Mouse (Mus musculus) C2C12 (cell line): ENCODE data around the gene Sae1. TPM values are rescaled to one million over a fixed set of nuclear protein-coding genes. Genes with fewer than 3 reads are reported as not detected.

Experiments
- H3K27me3 ChIP-seq: one replicate; pipeline ENCODE4 v1.6.1; 2011; ENCODE audit not compliant: control insufficient read depth, insufficient read depth, insufficient read length
- H3K36me3 ChIP-seq: one replicate; pipeline ENCODE4 v1.6.1; 2011; ENCODE audit not compliant: control insufficient read depth, insufficient read depth
- H3K4me3 ChIP-seq: one replicate; pipeline ENCODE4 v1.5.1; 2011; ENCODE audit warnings: mild to moderate bottlenecking, control low read depth; ENCODE audit not compliant: poor library complexity, insufficient read depth, severe bottlenecking
- H3K79me2 ChIP-seq: one replicate; pipeline ENCODE4 v1.6.1; 2011; ENCODE audit not compliant: control insufficient read depth, insufficient read depth
- H3K79me3 ChIP-seq: one replicate; pipeline ENCODE4 v1.6.1; 2011; ENCODE audit warnings: low read depth, control low read depth
- H3ac ChIP-seq: one replicate; pipeline ENCODE3; 2011; ENCODE audit warnings: low read depth; ENCODE audit not compliant: control insufficient read depth, insufficient read length
- CEBPB ChIP-seq: IDR thresholded peaks from one replicate; pipeline ENCODE4 v1.6.1; 2011; ENCODE audit warnings: low read depth, mild to moderate bottlenecking, control low read depth, moderate library complexity
- CTCF ChIP-seq: IDR thresholded peaks from one replicate; pipeline ENCODE4 v1.5.1; 2011; ENCODE audit not compliant: control insufficient read depth, insufficient read depth, insufficient read length
- FOSL1 ChIP-seq: IDR thresholded peaks from one replicate; pipeline ENCODE4 v1.8.0; 2011; ENCODE audit warnings: mild to moderate bottlenecking, low read length; ENCODE audit not compliant: poor library complexity, insufficient read depth, severe bottlenecking
- MAX ChIP-seq: IDR thresholded peaks from one replicate; pipeline ENCODE4 v1.6.1; 2011; ENCODE audit warnings: mild to moderate bottlenecking, control low read depth
- MYOD1 ChIP-seq: IDR thresholded peaks from one replicate; pipeline ENCODE4 v1.6.1; 2011; ENCODE audit warnings: low read depth; ENCODE audit not compliant: control insufficient read depth, insufficient read length
- MYOG ChIP-seq: IDR thresholded peaks from one replicate; pipeline ENCODE4 v1.6.1; 2011; ENCODE audit not compliant: control insufficient read depth, insufficient read length; ENCODE audit errors: extremely low read depth
- USF1 ChIP-seq: IDR thresholded peaks from one replicate; pipeline ENCODE4 v1.6.1; 2011; ENCODE audit warnings: low read depth, mild to moderate bottlenecking, control low read depth, moderate library complexity
- polyA plus RNA-seq: library from polyadenylated mRNA; unstranded; fragments of >200 nt; fragmentation: generic; extraction: Trizol; gene quantifications from one replicate; pipeline ENCODE4 v1.2.1, GENCODE M21; 2012; ENCODE audit warnings: missing spikeins

Sae1 gene
- polyA plus RNA-seq, 1 experiment: 218 TPM

- Histone ChIP-seq H3ac (no peak overlapping the region), H3K79me2 (no peaks in the 10 kb centered on the region), H3K36me3 (no peaks in the 10 kb centered on the region), H3K27me3 (no peaks in the 10 kb centered on the region), H3K79me3 (no peaks in the 10 kb centered on the region), H3K4me3 (no peak overlapping the region)
- no peak for TF ChIP-seq CEBPB
Observed at GRCm38 (mm10) chr7:16319216-16319615, 68.4 kb downstream of the Sae1 start.

DNA sequence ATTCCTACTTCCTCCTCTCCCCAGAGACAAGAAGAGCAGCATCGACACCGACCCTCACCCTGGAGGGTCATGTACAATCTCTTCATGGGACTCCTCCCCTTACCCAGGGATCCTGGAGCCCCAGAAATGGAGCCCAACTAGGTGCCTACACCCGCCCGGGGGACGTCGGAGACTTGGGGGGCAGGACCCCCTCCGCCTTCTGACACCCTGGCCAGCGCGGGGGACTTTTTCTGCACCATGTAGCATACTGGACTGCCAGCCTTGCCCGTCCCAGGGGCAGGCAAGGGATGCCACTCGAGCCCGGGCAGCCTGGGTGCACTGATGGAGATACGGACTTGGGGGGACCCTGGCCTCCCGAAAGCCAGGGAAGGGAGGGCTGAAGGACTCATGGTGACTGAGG lies 70.5 kb downstream of the Sae1 start:
- H3K36me3 ChIP-seq: no peaks in the 10 kb centered on the region
- TF ChIP-seq CEBPB (no peak), USF1 (no peak), MYOD1 (no peak), MYOG (no peak), FOSL1 (no peak), CTCF (no peak), MAX (no peak)
- no peaks in the 10 kb centered on the region for H3K27me3 ChIP-seq
- peaks cover 1% of the 10 kb centered on the region for H3K79me2 ChIP-seq
- no peaks in the 10 kb centered on the region for H3K79me3 ChIP-seq
- no peak overlapping the region for H3K4me3 ChIP-seq
- H3ac ChIP-seq: no peak overlapping the region

GRCm38 (mm10) chr7:16315222-16315759 lies 72.3 kb downstream of the Sae1 start:
- H3K79me3 ChIP-seq: no peaks in the 10 kb centered on the region
- H3ac ChIP-seq: no peak overlapping the region
- H3K36me3 ChIP-seq: no peaks in the 10 kb centered on the region
- H3K4me3 ChIP-seq: no peak overlapping the region
- H3K27me3 ChIP-seq: no peaks in the 10 kb centered on the region
- peaks cover 11% of the 10 kb centered on the region for H3K79me2 ChIP-seq
- TF ChIP-seq FOSL1: no peak
- TF ChIP-seq MAX: no peak
- no peak for TF ChIP-seq CTCF
- no peak for TF ChIP-seq MYOG
- TF ChIP-seq USF1: no peak
- no peak for TF ChIP-seq MYOD1
- TF ChIP-seq CEBPB: no peak

GRCm38 (mm10) chr7:16314221-16314775 lies 73.3 kb downstream of the Sae1 start:
- H3K36me3 ChIP-seq: no peaks in the 10 kb centered on the region
- H3K79me3 ChIP-seq: no peaks in the 10 kb centered on the region
- H3K4me3 ChIP-seq: no peak overlapping the region
- peak overlapping the region; percentile 52 for H3ac ChIP-seq
- H3K79me2 ChIP-seq: peaks cover 11% of the 10 kb centered on the region
- no peaks in the 10 kb centered on the region for H3K27me3 ChIP-seq
- TF ChIP-seq FOSL1: no peak
- TF ChIP-seq MYOD1: no peak
- TF ChIP-seq USF1: no peak
- TF ChIP-seq MAX: no peak
- TF ChIP-seq MYOG: no peak
- no peak for TF ChIP-seq CEBPB
- no peak for TF ChIP-seq CTCF

DNA sequence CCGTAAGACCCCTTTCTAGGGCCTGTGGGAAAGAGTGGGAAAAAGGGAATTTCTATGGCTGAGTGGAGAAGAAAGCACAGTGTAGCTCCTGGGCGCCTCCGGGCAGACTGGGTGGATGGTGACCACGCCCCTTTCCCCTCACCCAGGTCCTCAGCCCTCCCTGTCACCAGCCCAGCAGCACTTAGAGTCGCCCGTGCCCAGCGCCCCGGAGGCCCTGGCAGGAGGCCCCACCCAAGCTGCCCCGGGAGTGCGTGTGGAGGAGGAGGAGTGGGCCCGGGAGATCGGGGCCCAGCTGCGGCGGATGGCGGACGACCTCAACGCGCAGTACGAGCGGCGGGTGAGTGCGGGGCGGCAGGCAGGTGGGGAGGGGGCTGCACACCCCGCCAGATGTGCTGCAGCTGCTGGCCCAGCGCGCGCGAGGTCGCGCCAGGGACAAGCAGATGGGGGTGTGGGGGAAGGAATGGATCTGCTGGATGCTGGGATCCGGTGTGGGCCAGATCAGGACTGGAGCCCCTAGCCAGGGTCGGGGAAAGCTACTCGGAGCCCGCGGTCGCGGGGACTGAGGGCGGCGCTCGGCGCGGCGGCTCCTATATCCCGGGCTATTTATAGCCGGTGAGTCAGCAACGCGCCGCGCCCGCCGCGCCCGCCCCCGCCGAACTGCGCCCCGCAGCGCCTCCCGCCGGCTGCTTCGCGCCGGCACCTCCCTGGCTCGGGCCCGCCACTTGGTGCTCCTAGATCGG lies 74.0 kb downstream of the Sae1 start:
- Histone ChIP-seq H3ac (peak overlapping the region; percentile 93), H3K27me3 (no peaks in the 10 kb centered on the region), H3K79me2 (peaks cover 11% of the 10 kb centered on the region), H3K4me3 (peak overlapping the region; percentile 46), H3K36me3 (no peaks in the 10 kb centered on the region), H3K79me3 (no peaks in the 10 kb centered on the region)
- peak; percentile 76 for TF ChIP-seq CTCF
- no peak for TF ChIP-seq MYOD1

DNA sequence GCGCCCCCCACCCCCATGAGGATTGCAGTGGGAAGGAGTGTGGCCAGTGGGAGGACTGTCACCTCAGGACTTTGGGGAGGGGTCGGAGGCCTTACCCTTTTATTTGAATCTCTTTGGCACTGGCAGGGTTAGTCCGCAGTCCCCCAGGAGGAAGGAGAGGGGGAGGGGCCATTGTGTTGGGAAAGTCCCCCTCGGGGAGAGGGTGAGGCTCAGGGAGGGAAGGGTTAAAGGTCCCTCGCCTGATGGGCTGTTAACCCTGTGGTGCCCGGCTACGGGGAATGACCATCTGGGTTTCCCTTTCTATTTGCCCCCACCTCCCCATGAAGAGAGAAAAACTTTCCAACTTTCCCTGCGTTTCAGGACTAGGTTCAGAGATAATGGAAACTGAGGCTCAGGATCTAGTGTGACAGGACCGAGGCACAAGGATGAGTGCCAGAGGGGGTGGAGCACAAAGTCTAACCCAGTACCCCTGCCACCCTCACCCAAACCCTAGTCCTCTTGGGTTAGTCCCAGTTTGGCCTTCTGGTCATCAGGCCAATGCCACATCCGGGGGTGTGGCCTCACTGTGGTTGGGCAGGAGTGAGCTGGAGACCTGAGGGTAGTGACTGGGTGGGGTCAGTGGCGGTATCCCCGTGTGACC lies 74.8 kb downstream of the Sae1 start:
- Histone ChIP-seq H3K36me3 (no peaks in the 10 kb centered on the region), H3K27me3 (no peaks in the 10 kb centered on the region), H3K4me3 (peak overlapping the region; percentile 46), H3K79me2 (peaks cover 11% of the 10 kb centered on the region), H3K79me3 (no peaks in the 10 kb centered on the region), H3ac (peak overlapping the region; percentile 73)
- TF ChIP-seq MAX: peak; percentile 57
- TF ChIP-seq MYOG: no peak
- peak; percentile 36 for TF ChIP-seq USF1
- TF ChIP-seq MYOD1: no peak
- no peak for TF ChIP-seq CEBPB
- no peak for TF ChIP-seq CTCF
- no peak for TF ChIP-seq FOSL1
